Mouse (Mus musculus) C2C12 (cell line): ENCODE results near the gene C1qtnf2.

Experiments
- CEBPB ChIP-seq: IDR thresholded peaks from one replicate; pipeline ENCODE4 v1.6.1; 2011; ENCODE audit warnings: low read depth, mild to moderate bottlenecking, control low read depth, moderate library complexity
- CTCF ChIP-seq: IDR thresholded peaks from one replicate; pipeline ENCODE4 v1.5.1; 2011; ENCODE audit not compliant: control insufficient read depth, insufficient read depth, insufficient read length
- FOSL1 ChIP-seq: IDR thresholded peaks from one replicate; pipeline ENCODE4 v1.8.0; 2011; ENCODE audit warnings: mild to moderate bottlenecking, low read length; ENCODE audit not compliant: poor library complexity, insufficient read depth, severe bottlenecking
- MAX ChIP-seq: IDR thresholded peaks from one replicate; pipeline ENCODE4 v1.6.1; 2011; ENCODE audit warnings: mild to moderate bottlenecking, control low read depth
- USF1 ChIP-seq: IDR thresholded peaks from one replicate; pipeline ENCODE4 v1.6.1; 2011; ENCODE audit warnings: low read depth, mild to moderate bottlenecking, control low read depth, moderate library complexity

- TF ChIP-seq CTCF (no peak), FOSL1 (no peak), CEBPB (no peak), MAX (no peak), USF1 (no peak)
These were observed 27.2 kb downstream of the C1qtnf2 start for GRCm38 (mm10) chr11:43501256-43501655.
